Mouse (Mus musculus): ENCODE measurements around the gene Mtm1. TPM values are rescaled to one million over a fixed set of nuclear protein-coding genes. Genes with fewer than 3 reads are reported as not detected.
A peak's percentile ranks its signal among the peaks of the same experiment; 100 is the strongest.
"Not testable (repeated sequence)": the region's sequence is repeated elsewhere in the genome, so short reads cannot be mapped to it uniquely, and the experiment has no call there.

Gene Mtm1
- polyA plus RNA-seq, 1 experiment from 2014 or later: 4.4 TPM

DNA sequence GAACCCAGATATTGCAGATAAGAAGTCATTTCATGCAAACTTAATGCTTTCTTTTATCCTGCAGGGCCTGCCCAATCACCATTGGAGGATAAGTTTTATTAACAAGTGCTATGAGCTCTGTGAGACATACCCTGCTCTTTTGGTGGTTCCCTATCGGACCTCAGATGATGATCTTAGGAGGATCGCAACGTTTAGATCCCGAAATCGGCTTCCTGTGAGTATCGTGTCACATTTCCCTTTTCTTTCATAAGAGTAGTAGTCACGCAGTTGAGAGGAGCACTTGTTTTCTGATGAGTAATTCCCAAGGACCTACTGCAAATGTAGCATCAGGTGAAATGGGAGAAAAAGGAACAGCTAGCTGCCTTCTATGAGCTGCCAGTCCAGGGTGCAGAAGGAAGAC, 76.5 kb downstream of the Mtm1 start:
- Histone ChIP-seq H3K27me3 (no peaks in the 10 kb centered on the region), H3K36me3 (replicated peaks) (no peaks in the 10 kb centered on the region), H3K27ac (replicated peaks) (no peak overlapping the region), H3K4me3 (replicated peaks) (no peak overlapping the region), H3K9ac (no peak overlapping the region), H3K4me1 (replicated peaks) (no peaks in the 10 kb centered on the region), H3K9me3 (replicated peaks) (no peaks in the 10 kb centered on the region), H3K4me2 (no peak overlapping the region)
- WGBS (ENCODE audit: insufficient replicate concordance): 71% methylated on average over 7 of the region's 7 CpGs
- no peak for ATAC-seq (ENCODE audit: insufficient read depth)

DNA sequence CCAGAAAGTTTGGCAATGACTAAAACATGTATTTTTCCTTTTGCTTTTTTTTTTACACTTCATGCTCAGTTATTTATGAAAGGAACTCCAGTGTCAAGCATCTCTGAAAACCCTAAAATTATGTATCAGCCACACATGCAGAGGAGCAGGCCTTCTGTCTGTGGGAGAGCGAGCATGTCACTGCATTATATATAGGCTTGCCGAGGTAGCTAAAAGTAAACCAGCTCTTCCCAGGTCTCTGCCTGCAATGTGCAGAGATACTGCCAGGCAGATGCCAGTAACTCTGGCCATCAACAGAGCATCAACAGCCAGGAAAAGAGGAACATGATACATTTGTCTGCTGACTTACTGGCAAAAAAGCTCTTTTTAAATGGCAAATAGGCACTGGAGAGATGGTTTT, 83.6 kb downstream of the Mtm1 start:
- Histone ChIP-seq H3K27ac (replicated peaks) (no peak overlapping the region), H3K4me2 (no peak overlapping the region), H3K9ac (no peak overlapping the region), H3K4me1 (replicated peaks) (no peaks in the 10 kb centered on the region), H3K27me3 (no peaks in the 10 kb centered on the region), H3K9me3 (replicated peaks) (no peaks in the 10 kb centered on the region), H3K36me3 (replicated peaks) (no peaks in the 10 kb centered on the region), H3K4me3 (replicated peaks) (no peak overlapping the region)
- no peak for ATAC-seq (ENCODE audit: insufficient read depth)
- WGBS (ENCODE audit: insufficient replicate concordance): 59% methylated on average over 2 of the region's 2 CpGs

DNA sequence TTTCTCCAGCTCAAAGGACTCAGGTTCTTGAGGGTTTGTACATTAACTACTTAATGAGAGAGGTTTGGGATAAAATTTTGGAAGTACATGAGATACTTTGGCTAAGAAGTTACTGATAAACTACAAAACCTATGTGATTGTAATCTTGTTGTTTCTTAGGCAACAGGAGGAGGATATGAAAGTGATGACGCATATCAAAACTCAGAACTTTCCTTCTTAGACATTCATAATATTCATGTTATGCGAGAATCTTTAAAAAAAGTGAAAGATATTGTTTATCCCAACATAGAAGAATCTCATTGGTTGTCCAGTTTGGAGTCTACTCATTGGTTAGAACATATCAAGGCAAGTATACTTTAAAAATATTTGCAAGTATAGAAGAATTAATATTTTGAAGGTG, 85.4 kb downstream of the Mtm1 start:
- Histone ChIP-seq H3K4me1 (replicated peaks) (no peaks in the 10 kb centered on the region), H3K27me3 (no peaks in the 10 kb centered on the region), H3K27ac (replicated peaks) (no peak overlapping the region), H3K36me3 (replicated peaks) (no peaks in the 10 kb centered on the region), H3K4me3 (replicated peaks) (no peak overlapping the region), H3K4me2 (no peak overlapping the region), H3K9me3 (replicated peaks) (no peaks in the 10 kb centered on the region), H3K9ac (no peak overlapping the region)
- no peak for ATAC-seq (ENCODE audit: insufficient read depth)
- WGBS (ENCODE audit: insufficient replicate concordance): 64% methylated on average over 2 of the region's 2 CpGs

DNA sequence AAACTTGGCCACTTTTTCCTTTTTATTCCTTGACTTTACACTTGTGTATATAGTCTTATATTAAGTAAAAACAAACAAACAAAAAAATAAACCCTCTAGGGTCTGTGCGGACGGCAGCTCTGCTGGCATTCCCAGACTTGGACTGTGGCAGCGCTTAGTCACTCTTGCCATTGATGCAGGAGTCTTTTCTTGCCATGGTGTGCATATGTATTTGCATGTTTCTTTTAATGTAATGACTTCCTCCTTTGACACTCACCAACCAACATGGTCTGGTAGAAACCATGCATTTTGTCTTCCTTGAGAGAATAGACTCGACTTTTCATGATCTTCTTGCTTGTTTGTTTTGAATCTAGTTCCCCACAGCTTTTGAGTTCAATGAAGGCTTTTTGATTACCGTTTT, 91.6 kb downstream of the Mtm1 start:
- H3K9ac ChIP-seq: no peak overlapping the region
- no peak overlapping the region for H3K27ac ChIP-seq (replicated peaks)
- H3K4me1 ChIP-seq (replicated peaks): no peaks in the 10 kb centered on the region
- H3K9me3 ChIP-seq (replicated peaks): no peaks in the 10 kb centered on the region
- no peaks in the 10 kb centered on the region for H3K27me3 ChIP-seq
- 69% methylated on average over 5 of the region's 5 CpGs for WGBS (ENCODE audit: insufficient replicate concordance)
- no peak for ATAC-seq (ENCODE audit: insufficient read depth)
- no peaks in the 10 kb centered on the region for H3K36me3 ChIP-seq (replicated peaks)
- H3K4me2 ChIP-seq: no peak overlapping the region
- H3K4me3 ChIP-seq (replicated peaks): no peak overlapping the region

DNA sequence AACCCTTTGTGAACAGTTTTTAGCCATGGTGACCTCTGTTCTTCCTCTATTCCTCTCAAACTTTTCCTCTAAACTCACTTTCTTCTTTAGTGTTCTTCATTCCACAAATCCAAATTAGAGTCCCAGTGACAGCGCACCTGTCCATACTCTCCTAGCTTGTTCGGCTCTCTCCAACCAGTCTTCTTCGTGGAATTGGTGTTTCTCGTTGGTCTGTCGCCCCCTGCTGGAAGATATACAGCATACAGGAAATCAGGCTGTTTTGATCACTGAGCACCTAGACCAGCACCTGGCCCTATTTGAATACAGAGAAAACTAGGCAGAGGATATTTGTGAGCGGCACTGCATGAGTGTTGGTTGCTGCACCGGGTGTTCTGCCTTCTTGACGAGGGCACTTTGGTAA, 100.7 kb downstream of the Mtm1 start:
- WGBS (ENCODE audit: insufficient replicate concordance): 31% methylated on average over 8 of the region's 8 CpGs
- H3K4me2 ChIP-seq: no peak overlapping the region
- H3K36me3 ChIP-seq (replicated peaks): no peaks in the 10 kb centered on the region
- H3K4me3 ChIP-seq (replicated peaks): no peak overlapping the region
- H3K9ac ChIP-seq: no peak overlapping the region
- no peaks in the 10 kb centered on the region for H3K27me3 ChIP-seq
- ATAC-seq (ENCODE audit: insufficient read depth): no peak
- no peak overlapping the region for H3K27ac ChIP-seq (replicated peaks)
- H3K9me3 ChIP-seq (replicated peaks): no peaks in the 10 kb centered on the region
- H3K4me1 ChIP-seq (replicated peaks): no peaks in the 10 kb centered on the region

DNA sequence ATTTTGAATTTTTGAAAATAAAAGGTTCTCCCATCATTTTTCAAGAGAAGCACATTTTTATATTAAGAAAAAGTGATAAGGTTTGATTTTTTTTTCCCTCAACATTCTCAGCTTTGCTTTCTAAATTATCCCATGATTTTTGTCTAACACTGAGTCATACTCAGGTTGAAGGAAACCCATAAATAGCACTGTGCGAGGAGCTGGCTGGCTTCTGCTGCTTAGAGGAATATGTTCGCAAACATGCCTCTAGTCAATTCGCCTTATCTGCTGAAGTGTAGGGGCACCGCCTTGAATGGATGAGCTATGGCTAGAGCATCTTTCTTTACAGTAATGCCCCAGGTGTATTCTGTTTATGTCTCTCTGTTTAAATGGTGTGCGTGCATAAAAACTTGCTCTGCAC, 103.8 kb downstream of the Mtm1 start:
- no peak for ATAC-seq (ENCODE audit: insufficient read depth)
- no peak overlapping the region for H3K4me3 ChIP-seq (replicated peaks)
- H3K4me2 ChIP-seq: no peak overlapping the region
- 55% methylated on average over 5 of the region's 5 CpGs for WGBS (ENCODE audit: insufficient replicate concordance)
- no peaks in the 10 kb centered on the region for H3K9me3 ChIP-seq (replicated peaks)
- H3K27me3 ChIP-seq: no peaks in the 10 kb centered on the region
- H3K27ac ChIP-seq (replicated peaks): no peak overlapping the region
- H3K4me1 ChIP-seq (replicated peaks): no peaks in the 10 kb centered on the region
- no peaks in the 10 kb centered on the region for H3K36me3 ChIP-seq (replicated peaks)
- no peak overlapping the region for H3K9ac ChIP-seq

DNA sequence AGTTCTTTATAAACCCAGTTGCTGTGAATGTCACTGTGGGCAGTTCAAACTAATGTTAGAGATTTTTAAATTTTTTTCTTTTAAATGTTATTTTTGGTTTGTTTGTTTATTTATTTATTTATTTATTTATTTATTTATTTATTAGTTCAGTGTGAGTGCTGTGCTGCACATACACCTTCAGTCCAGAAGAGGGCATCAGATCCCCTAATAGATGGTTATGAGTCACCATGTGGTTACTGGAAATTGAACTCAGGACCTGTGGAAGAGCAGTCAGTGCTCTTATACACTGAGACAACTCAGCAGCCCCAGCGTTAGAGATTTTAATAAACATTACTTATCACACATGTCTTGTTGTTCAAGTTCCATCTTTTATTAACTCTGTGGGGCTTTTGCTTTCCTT, 141.5 kb downstream of the Mtm1 start:
- Histone ChIP-seq H3K4me1 (replicated peaks) (no peaks in the 10 kb centered on the region), H3K36me3 (replicated peaks) (no peaks in the 10 kb centered on the region), H3K27me3 (no peaks in the 10 kb centered on the region), H3K27ac (replicated peaks) (no peak overlapping the region), H3K4me3 (replicated peaks) (no peak overlapping the region), H3K9ac (no peak overlapping the region), H3K4me2 (no peak overlapping the region), H3K9me3 (replicated peaks) (no peaks in the 10 kb centered on the region)
- no peak for ATAC-seq (ENCODE audit: insufficient read depth)
- 30% methylated on average over 1 of the region's 1 CpGs for WGBS (ENCODE audit: insufficient replicate concordance)

DNA sequence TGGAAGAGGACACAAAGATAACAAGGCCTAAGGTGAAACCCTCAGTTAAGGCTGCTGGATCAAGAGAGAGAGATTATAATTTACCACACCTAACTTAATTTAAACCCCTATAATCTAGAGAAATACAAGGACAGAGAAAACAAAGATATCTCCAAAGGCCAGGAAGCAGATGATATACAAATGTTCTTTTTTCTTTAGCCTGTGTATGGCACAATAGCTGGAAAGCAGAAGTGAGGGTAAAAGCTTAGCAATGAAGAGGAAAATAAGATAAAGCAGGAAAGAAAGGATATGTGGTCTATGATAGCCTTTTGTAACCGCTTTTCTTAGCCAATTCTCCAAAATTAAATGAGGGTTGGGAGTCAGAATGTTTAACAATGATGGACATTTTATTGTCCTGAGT, 144.8 kb downstream of the Mtm1 start:
- no peak overlapping the region for H3K9ac ChIP-seq
- no peak overlapping the region for H3K4me3 ChIP-seq (replicated peaks)
- H3K27ac ChIP-seq (replicated peaks): no peak overlapping the region
- no peak for ATAC-seq (ENCODE audit: insufficient read depth)
- WGBS (ENCODE audit: insufficient replicate concordance): 14% methylated on average over 1 of the region's 1 CpGs
- no peaks in the 10 kb centered on the region for H3K4me1 ChIP-seq (replicated peaks)
- no peaks in the 10 kb centered on the region for H3K36me3 ChIP-seq (replicated peaks)
- no peak overlapping the region for H3K4me2 ChIP-seq
- H3K27me3 ChIP-seq: no peaks in the 10 kb centered on the region
- no peaks in the 10 kb centered on the region for H3K9me3 ChIP-seq (replicated peaks)

DNA sequence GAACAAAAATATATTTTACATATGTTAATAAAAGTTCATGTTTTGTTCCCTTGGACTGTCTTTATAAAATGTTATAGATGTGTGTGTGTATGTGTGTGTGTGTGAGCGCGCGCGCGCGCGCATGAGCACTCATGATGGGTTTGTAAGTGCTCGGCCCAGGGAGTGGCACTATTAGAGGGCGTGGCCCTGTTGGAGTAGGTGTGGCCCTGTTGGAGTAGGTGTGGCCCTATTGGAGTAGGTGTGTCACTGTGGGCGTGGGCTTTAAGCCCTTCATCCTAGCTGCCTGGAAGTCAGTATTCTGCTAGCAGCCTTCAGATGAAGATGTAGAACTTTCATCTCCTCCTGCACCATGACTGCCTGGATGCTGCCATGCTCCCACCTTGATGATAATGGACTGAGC, 151.2 kb downstream of the Mtm1 start:
- H3K27ac ChIP-seq (replicated peaks); H3K9ac ChIP-seq; H3K36me3 ChIP-seq (replicated peaks); H3K4me3 ChIP-seq (replicated peaks); H3K27me3 ChIP-seq; H3K4me2 ChIP-seq; ATAC-seq (ENCODE audit: insufficient read depth); H3K9me3 ChIP-seq (replicated peaks): not testable (repeated sequence)
- peaks cover 13% of the 10 kb centered on the region for H3K4me1 ChIP-seq (replicated peaks)
- 82% methylated on average over 10 of the region's 10 CpGs for WGBS (ENCODE audit: insufficient replicate concordance)

DNA sequence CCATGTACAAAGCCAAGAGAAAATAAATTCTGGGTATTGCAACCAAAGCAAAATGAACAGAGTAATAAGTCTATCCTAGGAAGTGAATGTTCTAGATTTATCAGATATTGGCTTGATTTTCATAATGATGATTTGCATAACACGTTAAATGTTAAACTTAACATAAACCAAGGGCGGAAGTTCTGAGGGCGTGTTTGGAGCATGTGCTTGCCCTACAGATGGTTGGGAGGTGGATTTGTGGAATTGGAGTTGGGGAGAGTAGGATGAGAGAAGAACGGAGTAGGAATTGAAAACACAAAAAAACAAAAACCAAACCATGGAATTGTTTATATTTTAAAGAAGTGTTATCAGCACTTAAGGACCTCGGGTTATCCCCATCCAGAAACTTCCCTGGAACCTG, 153.5 kb downstream of the Mtm1 start:
- H3K27ac ChIP-seq (replicated peaks): no peak overlapping the region
- WGBS (ENCODE audit: insufficient replicate concordance): 57% methylated on average over 5 of the region's 5 CpGs
- no peaks in the 10 kb centered on the region for H3K36me3 ChIP-seq (replicated peaks)
- H3K4me3 ChIP-seq (replicated peaks): peak overlapping the region; percentile 74
- peaks cover 13% of the 10 kb centered on the region for H3K4me1 ChIP-seq (replicated peaks)
- no peaks in the 10 kb centered on the region for H3K9me3 ChIP-seq (replicated peaks)
- ATAC-seq (ENCODE audit: insufficient read depth): no peak
- H3K9ac ChIP-seq: 0 out of 2 replicates have a peak overlapping the region, but pooled peaks have one; percentile 78
- H3K27me3 ChIP-seq: no peaks in the 10 kb centered on the region
- peak overlapping the region; percentile 79 for H3K4me2 ChIP-seq

DNA sequence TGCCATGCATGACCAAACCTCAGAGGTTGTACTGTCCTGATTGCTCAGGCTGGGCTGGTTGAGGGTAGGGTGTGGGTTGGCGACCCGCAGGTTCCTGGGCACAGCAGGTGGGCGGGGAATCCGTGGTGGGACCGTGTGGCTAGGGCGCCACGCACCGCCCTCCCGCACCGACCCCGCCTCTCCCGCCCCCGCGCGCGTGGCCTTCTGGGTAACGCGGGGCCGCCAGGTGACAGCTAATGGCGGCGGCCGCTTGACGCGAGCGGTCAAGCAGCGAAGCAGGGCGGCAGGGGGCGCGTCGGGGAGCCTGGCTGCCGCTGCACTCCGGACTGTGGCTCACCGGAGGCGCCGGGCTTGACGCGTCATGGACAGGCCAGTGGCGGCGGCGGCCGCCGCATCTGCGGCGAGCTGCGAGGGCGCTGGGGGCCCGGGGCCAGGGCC, 154.0 kb downstream of the Mtm1 start, which contains the start of gene Mtmr1:
Mtmr1 (plus strand) TSS at position 207 of the 438 bp plus-strand sequence.
- WGBS (ENCODE audit: insufficient replicate concordance): 9% methylated on average over 20 of the region's 47 CpGs
- ATAC-seq (ENCODE audit: insufficient read depth): peak; percentile 93

DNA sequence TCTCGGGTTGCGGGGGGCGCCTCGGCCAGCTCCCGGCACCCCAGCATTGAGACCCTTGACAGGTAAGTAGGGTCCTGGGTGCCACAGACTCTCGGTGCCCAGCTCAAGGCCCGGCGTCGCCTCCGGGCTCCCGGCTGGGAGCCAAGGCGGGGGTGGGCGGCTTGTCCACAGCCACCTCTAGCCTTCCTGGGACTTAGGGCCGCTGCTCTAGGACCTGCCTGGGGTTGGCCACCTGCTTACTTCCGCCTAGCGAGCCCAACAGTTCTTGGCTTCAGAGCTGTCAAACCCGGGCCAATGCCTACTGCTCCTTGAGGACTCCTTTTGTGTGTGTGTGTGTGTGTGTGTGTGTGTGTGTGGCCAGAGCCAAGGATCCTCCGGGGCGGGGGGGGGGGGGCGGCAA, 154.4 kb downstream of the Mtm1 start:
- Histone ChIP-seq H3K27ac (replicated peaks) (peak overlapping the region; percentile 69), H3K36me3 (replicated peaks) (no peaks in the 10 kb centered on the region), H3K9ac (peak overlapping the region; percentile 78), H3K27me3 (no peaks in the 10 kb centered on the region), H3K9me3 (replicated peaks) (no peaks in the 10 kb centered on the region), H3K4me3 (replicated peaks) (peak overlapping the region; percentile 74), H3K4me1 (replicated peaks) (peaks cover 13% of the 10 kb centered on the region), H3K4me2 (peak overlapping the region; percentile 79)
- WGBS (ENCODE audit: insufficient replicate concordance): 18% methylated on average over 19 of the region's 20 CpGs
- peak; percentile 61 for ATAC-seq (ENCODE audit: insufficient read depth)

More for the DNA sequence above, 154.0 kb downstream of the Mtm1 start, which contains the start of gene Mtmr1:
- Histone ChIP-seq H3K4me3 (replicated peaks) (peak within 1 kb of the TSS; percentile 74), H3K4me1 (replicated peaks) (peaks cover 13% of the 10 kb centered on the region), H3K36me3 (replicated peaks) (no peaks in the 10 kb centered on the region), H3K27me3 (no peaks in the 10 kb centered on the region), H3K9ac (peak within 1 kb of the TSS; percentile 78), H3K9me3 (replicated peaks) (no peaks in the 10 kb centered on the region), H3K4me2 (peak within 1 kb of the TSS; percentile 79), H3K27ac (replicated peaks) (peak within 1 kb of the TSS; percentile 69)

Data from liver, embryonic 15.5 days (tissue).